Mouse (Mus musculus) testis, adult 2 months (tissue): ENCODE measurements around the gene Cdk4.

Experiments used
- CTCF ChIP-seq: fragments of 200-500 bp; IDR thresholded peaks from 2 replicates; pipeline ENCODE4 v1.5.1; 2012; ENCODE audit warnings: low read depth, mild to moderate bottlenecking, inconsistent platforms, low read length, moderate library complexity; ENCODE audit not compliant: control insufficient read depth, insufficient read depth, insufficient replicate concordance
- POLR2A ChIP-seq: fragments of 200-500 bp; IDR thresholded peaks from 2 replicates; pipeline ENCODE4 v1.6.1; 2012; ENCODE audit warnings: low read depth, mild to moderate bottlenecking, inconsistent platforms, low read length, moderate library complexity; ENCODE audit not compliant: control insufficient read depth

GRCm38 (mm10) chr10:127115068-127115467 is 51.7 kb downstream of the Cdk4 start:
- TF ChIP-seq CTCF (no peak), POLR2A (no peak)
